Mouse (Mus musculus) liver, embryonic 15.5 days (tissue): ENCODE results near the gene Abcb10. TPM values are rescaled to one million over a fixed set of nuclear protein-coding genes. Genes with fewer than 3 reads are reported as not detected.

Experiments used
- ATAC-seq: fragments of 200-750 bp; cut with Nextera tagmentation; 2 replicates; pipeline ENCODE4 v1.8.0; 2017; ENCODE audit warnings: moderate number of reproducible peaks, mild to moderate bottlenecking, moderate library complexity; ENCODE audit not compliant: insufficient read depth
- H3K27ac ChIP-seq: fragments of 300-500 bp; sonication (generic); replicated peaks from 2 replicates; pipeline ENCODE4 v1.5.1; 2015; ENCODE audit warnings: mild to moderate bottlenecking, inconsistent platforms
- H3K27me3 ChIP-seq: fragments of 300-500 bp; sonication (generic); 2 replicates; pipeline ENCODE4 v1.6.1; 2015; ENCODE audit warnings: mild to moderate bottlenecking, inconsistent platforms
- H3K36me3 ChIP-seq: fragments of 300-500 bp; sonication (generic); replicated peaks from 2 replicates; pipeline ENCODE4 v1.6.1; 2015; ENCODE audit warnings: moderate library complexity, mild to moderate bottlenecking, inconsistent platforms
- H3K4me1 ChIP-seq: fragments of 300-500 bp; sonication (generic); replicated peaks from 2 replicates; pipeline ENCODE4 v1.6.1; 2015; ENCODE audit warnings: inconsistent platforms
- H3K4me2 ChIP-seq: fragments of 300-500 bp; sonication (generic); 2 replicates; pipeline ENCODE4 v1.6.1; 2015; ENCODE audit warnings: moderate library complexity, mild to moderate bottlenecking, inconsistent platforms
- H3K4me3 ChIP-seq: fragments of 300-500 bp; sonication (generic); replicated peaks from 2 replicates; pipeline ENCODE4 v1.5.1; 2015; ENCODE audit warnings: mild to moderate bottlenecking, inconsistent platforms
- H3K9ac ChIP-seq: fragments of 300-500 bp; sonication (generic); 2 replicates; pipeline ENCODE4 v1.6.1; 2015; ENCODE audit warnings: moderate library complexity, mild to moderate bottlenecking, inconsistent platforms
- H3K9me3 ChIP-seq: fragments of 300-500 bp; sonication (generic); replicated peaks from 2 replicates; pipeline ENCODE4 v1.6.1; 2016; ENCODE audit warnings: inconsistent platforms
- WGBS: fragments of 180-500 bp; shearing (Covaris S2); methylation state at CpG from one replicate; pipeline ENCODE4 v1.1.7; 2015; ENCODE audit warnings: mixed read lengths; ENCODE audit not compliant: insufficient replicate concordance; 5-methylcytosine and 5-hydroxymethylcytosine counted together
- microRNA counts: library from miRNA; unstranded; fragments of <30 nt; microRNA quantifications from one replicate; lab custom pipeline; 2016
- microRNA-seq: library from miRNA; unstranded; fragments of <30 nt; microRNA quantifications from one replicate; pipeline ENCODE4, GENCODE M21; 2016
- polyA plus RNA-seq: library from polyadenylated mRNA; unstranded; fragments of >200 nt; fragmentation: Nextera tagmentation; extraction: Ambion mirVana; gene quantifications from 2 replicates; pipeline ENCODE4 v1.2.1, GENCODE M21; 2015

Gene Abcb10
- polyA plus RNA-seq, 1 experiment from 2014 or later = 148 TPM

DNA sequence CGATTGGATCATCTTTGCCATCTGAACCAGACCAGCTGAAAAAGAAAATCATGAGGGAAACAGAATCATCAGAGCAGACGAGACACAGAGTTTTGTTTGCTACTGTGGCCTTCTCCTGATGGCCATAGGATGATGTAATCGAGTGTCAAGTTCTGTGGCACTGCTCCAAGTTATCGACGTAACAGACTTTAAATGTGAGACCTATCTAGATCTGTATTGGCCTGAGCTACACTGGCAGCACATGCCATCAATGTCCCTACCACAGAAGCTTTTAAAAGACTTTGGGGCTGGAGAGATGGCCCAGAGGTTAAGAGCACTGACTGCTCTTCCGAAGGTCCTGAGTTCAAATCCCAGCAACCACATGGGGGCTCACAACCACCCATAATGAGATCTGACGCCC is 80.3 kb downstream of the Abcb10 start:
- H3K36me3 ChIP-seq = peaks cover 90% of the 10 kb centered on the region
- 77% methylated on average over 7 of the region's 7 CpGs for WGBS
- no peak overlapping the region for H3K4me3 ChIP-seq
- H3K4me2 ChIP-seq = no peak overlapping the region
- no peak overlapping the region for H3K9ac ChIP-seq
- H3K27me3 ChIP-seq = no peaks in the 10 kb centered on the region
- no peaks in the 10 kb centered on the region for H3K9me3 ChIP-seq
- no peaks in the 10 kb centered on the region for H3K4me1 ChIP-seq
- no peak for ATAC-seq
- H3K27ac ChIP-seq = no peak overlapping the region

MicroRNAs encoded within 50 kb of the gene (microRNA counts, 519-probe panel; counts per million panel counts)
- 2,664 counts per million, percentile 51 among the panel's probes with 10 or more counts for microRNA mmu-miR-1967 (lab: Ali Mortazavi, UCI)

Small RNAs within 50 kb of the gene (microRNA-seq; reads per million reads assigned to microRNA genes)
- not detected for gene Mir1967

Other genes with a start within 250 kb of the Abcb10 start
- 28.8 and 33.1 TPM in 2 replicates for gene Rab4a, start 177.1 kb downstream of the Abcb10 start, polyA plus RNA-seq
- 2.8 and 3.2 TPM in 2 replicates for gene Ccsap, start 122.9 kb downstream of the Abcb10 start, polyA plus RNA-seq
- 104 and 159 TPM in 2 replicates for gene Acta1, start 88.4 kb downstream of the Abcb10 start, polyA plus RNA-seq
- gene Nup133, start 33.9 kb downstream of the Abcb10 start, polyA plus RNA-seq = 19.2 and 19.4 TPM in 2 replicates
- 27.5 and 29.5 TPM in 2 replicates for gene Taf5l, start 38.3 kb upstream of the Abcb10 start, polyA plus RNA-seq
- gene Urb2, start 38.4 kb upstream of the Abcb10 start, polyA plus RNA-seq = 2.4 and 2.5 TPM in 2 replicates
- 16.0 and 17.0 TPM in 2 replicates for gene Galnt2, start 248.3 kb upstream of the Abcb10 start, polyA plus RNA-seq